Mouse (Mus musculus) CH12.LX (cell line): ENCODE results near the gene Olfr1396. TPM values are rescaled to one million over a fixed set of nuclear protein-coding genes. Genes with fewer than 3 reads are reported as not detected.

Experiments used
- DNase-seq: peaks from one replicate; pipeline ENCODE4 v3.0.0-alpha.2; 2013; ENCODE audit errors: extremely low read depth
- H3K27ac ChIP-seq: 2 replicates; pipeline ENCODE4 v1.5.1; 2012; ENCODE audit warnings: low read depth, mild to moderate bottlenecking, control low read depth, moderate library complexity; ENCODE audit not compliant: insufficient read depth
- H3K27me3 ChIP-seq: replicated peaks from 2 replicates; pipeline ENCODE3; 2012; ENCODE audit warnings: inconsistent platforms
- H3K36me3 ChIP-seq, 2 experiments: replicated peaks in 1 of 2; 2 replicates each; pipeline versions ENCODE3 to v1.6.1; 2012; ENCODE audit warnings: inconsistent platforms in 1 of 2, low read length in 1 of 2, mild to moderate bottlenecking in 1 of 2, mixed read lengths in 1 of 2, moderate library complexity in 1 of 2; ENCODE audit not compliant: control insufficient read depth in 1 of 2, insufficient read depth in 1 of 2
- H3K4me1 ChIP-seq, 2 experiments: 2 replicates each; pipeline ENCODE4 v1.6.1; 2012; ENCODE audit warnings: inconsistent platforms in 1 of 2, moderate library complexity in 1 of 2; ENCODE audit not compliant: insufficient read depth in 2 of 2, control insufficient read depth in 1 of 2
- H3K4me2 ChIP-seq: 2 replicates; pipeline ENCODE4 v1.6.1; 2012; ENCODE audit warnings: low read depth, mild to moderate bottlenecking, control low read depth; ENCODE audit not compliant: poor library complexity, insufficient read depth, severe bottlenecking
- H3K4me3 ChIP-seq, 3 experiments: fragments of 150-350 bp in 1 of 3; sonication (generic) in 1 of 3; replicated peaks in 1 of 3; 2 replicates each; pipeline versions ENCODE3 to v1.5.1; 2011 to 2012; ENCODE audit warnings: low read depth in 2 of 3, low read length in 2 of 3, mild to moderate bottlenecking in 2 of 3, moderate library complexity in 2 of 3, control low read depth in 1 of 3, improper control_type of control experiment in 1 of 3, inconsistent platforms in 1 of 3, mixed read lengths in 1 of 3; ENCODE audit not compliant: poor library complexity in 1 of 3
- H3K79me2 ChIP-seq: replicated peaks from 2 replicates; pipeline ENCODE4 v1.6.1; 2012; ENCODE audit warnings: mild to moderate bottlenecking, moderate library complexity; ENCODE audit not compliant: control insufficient read depth, poor library complexity, insufficient read depth, severe bottlenecking; ENCODE audit errors: extremely low read depth
- H3K9ac ChIP-seq: 2 replicates; pipeline ENCODE4 v1.6.1; 2012; ENCODE audit warnings: low read depth, mild to moderate bottlenecking, control low read depth, moderate library complexity; ENCODE audit not compliant: insufficient read depth
- H3K9me3 ChIP-seq: replicated peaks from 2 replicates; pipeline ENCODE3; 2012; ENCODE audit warnings: low read length, inconsistent platforms, mixed read lengths
- CHD1 ChIP-seq: IDR thresholded peaks from 2 replicates; pipeline ENCODE4 v1.6.1; 2012; ENCODE audit warnings: low read depth, low read length, improper control_type of control experiment, inconsistent platforms
- CHD2 ChIP-seq: IDR thresholded peaks from 2 replicates; pipeline ENCODE4 v1.6.1; 2011; ENCODE audit warnings: low read length, improper control_type of control experiment
- CTCF ChIP-seq, 2 experiments: IDR thresholded peaks in 1 of 2; conservative IDR thresholded peaks in 1 of 2; 2 replicates each; pipeline ENCODE4 v1.5.1; 2011 to 2012; ENCODE audit warnings: low read depth in 2 of 2, low read length in 2 of 2, improper control_type of control experiment in 1 of 2, inconsistent platforms in 1 of 2, mild to moderate bottlenecking in 1 of 2, moderate library complexity in 1 of 2
- ETS1 ChIP-seq: conservative IDR thresholded peaks from 2 replicates; pipeline ENCODE4 v1.6.1; 2012; ENCODE audit warnings: low read depth, mild to moderate bottlenecking, inconsistent platforms, low read length, improper control_type of control experiment, moderate library complexity
- GABPA ChIP-seq: IDR thresholded peaks from 2 replicates; pipeline ENCODE4 v1.6.1; 2012; ENCODE audit warnings: low read depth, low read length, improper control_type of control experiment, inconsistent platforms; ENCODE audit not compliant: insufficient replicate concordance
- IRF4 ChIP-seq: IDR thresholded peaks from 2 replicates; pipeline ENCODE4 v1.6.1; 2014; ENCODE audit warnings: low read depth, mild to moderate bottlenecking, inconsistent platforms, low read length, improper control_type of control experiment
- KAT2A ChIP-seq: IDR thresholded peaks from 2 replicates; pipeline ENCODE4 v1.6.1; 2012; ENCODE audit warnings: low read length, improper control_type of control experiment, inconsistent platforms; ENCODE audit not compliant: insufficient replicate concordance
- MAZ ChIP-seq: IDR thresholded peaks from 2 replicates; pipeline ENCODE4 v1.6.1; 2012; ENCODE audit warnings: low read depth, mild to moderate bottlenecking, inconsistent platforms, low read length, improper control_type of control experiment, moderate library complexity
- MEF2A ChIP-seq: IDR thresholded peaks from 2 replicates; pipeline ENCODE4 v1.6.1; 2014; ENCODE audit warnings: low read depth, mild to moderate bottlenecking, inconsistent platforms, low read length, improper control_type of control experiment, borderline replicate concordance
- MYC ChIP-seq: IDR thresholded peaks from 2 replicates; pipeline ENCODE4 v1.6.1; 2011; ENCODE audit warnings: low read depth, mild to moderate bottlenecking, improper control_type of control experiment, low read length
- POLR2A ChIP-seq: IDR thresholded peaks from 2 replicates; pipeline ENCODE4 v1.6.1; 2011; ENCODE audit warnings: low read depth, mild to moderate bottlenecking, improper control_type of control experiment, low read length
- SIN3A ChIP-seq: IDR thresholded peaks from 2 replicates; pipeline ENCODE4 v1.6.1; 2012; ENCODE audit warnings: low read length, improper control_type of control experiment, inconsistent platforms
- TBP ChIP-seq: conservative IDR thresholded peaks from 2 replicates; pipeline ENCODE4 v1.6.1; 2011; ENCODE audit warnings: low read depth, low read length, improper control_type of control experiment
- TCF12 ChIP-seq: IDR thresholded peaks from 2 replicates; pipeline ENCODE4 v1.6.1; 2014; ENCODE audit warnings: low read depth, mild to moderate bottlenecking, inconsistent platforms, low read length, improper control_type of control experiment
- USF1 ChIP-seq: IDR thresholded peaks from 2 replicates; pipeline ENCODE4 v1.6.1; 2014; ENCODE audit warnings: low read depth, mild to moderate bottlenecking, inconsistent platforms, low read length, improper control_type of control experiment
- USF2 ChIP-seq: conservative IDR thresholded peaks from 2 replicates; pipeline ENCODE4 v1.6.1; 2011; ENCODE audit warnings: low read depth, low read length, improper control_type of control experiment
- ZNF384 ChIP-seq: IDR thresholded peaks from 2 replicates; pipeline ENCODE4 v1.6.1; 2012; ENCODE audit warnings: low read depth, low read length, improper control_type of control experiment, inconsistent platforms
- dilution Hi-C: fragments of 300-500 bp; cut with MboI; formaldehyde crosslinking; loops from 2 replicates; pipeline ENCODE4 v1.14.3; 2020; ENCODE audit warnings: low sequenced_read_pairs; ENCODE audit not compliant: extremely low pct_unique_long_range_greater_than_20kb, extremely low pct_ligation_motif_present
- in situ Hi-C: fragments of 300-500 bp; cut with MboI; formaldehyde crosslinking; loops from 3 replicates; pipeline ENCODE4 v1.14.3; 2019; ENCODE audit warnings: low sequenced_read_pairs, low pct_ligation_motif_present, low pct_unique_long_range_greater_than_20kb, mixed read lengths
- polyA plus RNA-seq: library from polyadenylated mRNA; unstranded; fragments of >175 nt; gene quantifications from 2 replicates; pipeline ENCODE4 v1.2.1, GENCODE M21; 2012; ENCODE audit warnings: low read depth; ENCODE audit not compliant: insufficient read length
- total RNA-seq, 2 experiments: library from RNA; depleted of rRNA; stranded (reverse); fragments of 300-350 nt in 1 of 2; fragments of >200 nt in 1 of 2; gene quantifications; 2 replicates each; pipeline ENCODE4 v1.2.3; 2012 to 2014

Gene Olfr1396
- total and polyA plus RNA-seq, 3 experiments: not detected

DNA sequence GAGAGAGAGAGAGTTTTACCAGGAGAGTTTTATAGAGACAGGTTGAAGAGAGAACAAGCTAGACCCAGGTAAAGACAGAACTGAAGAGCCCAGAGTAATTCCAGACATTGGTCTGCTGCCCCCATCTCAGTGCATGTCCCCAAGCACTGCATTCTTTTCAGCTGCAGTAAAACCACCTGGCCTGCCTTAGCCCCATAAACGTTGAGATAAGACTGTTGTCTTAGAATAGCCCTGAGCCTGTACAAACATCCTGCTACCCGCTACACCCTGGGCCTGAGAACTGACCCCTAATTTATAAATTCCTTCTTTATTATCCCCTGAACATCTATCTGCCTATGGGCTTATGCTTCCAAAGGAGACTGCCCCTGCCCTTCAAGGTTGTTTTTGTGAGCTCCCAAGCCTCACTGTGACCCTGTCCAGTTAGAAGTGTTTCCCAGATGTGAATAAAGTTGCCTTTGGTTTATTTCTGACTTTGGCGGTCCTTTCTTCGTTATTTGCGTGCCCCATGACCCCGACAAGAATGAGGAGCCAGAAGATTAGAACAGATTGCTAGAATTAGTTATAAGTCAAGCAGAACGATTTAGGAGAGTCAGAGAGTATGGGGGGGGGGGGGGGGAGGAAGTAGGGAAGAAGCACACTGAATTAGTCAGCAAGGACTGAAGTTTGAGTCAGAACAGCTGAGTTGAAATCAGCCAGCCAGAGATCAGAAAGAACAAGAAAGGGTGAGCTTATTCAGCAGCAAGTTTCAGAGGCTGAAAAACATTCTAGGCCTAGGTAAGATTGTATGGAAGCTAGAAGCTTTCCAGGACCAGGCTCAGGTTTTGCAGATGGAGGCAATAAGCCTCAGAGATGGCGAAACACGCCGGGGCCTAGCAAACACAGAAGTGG, 6.8 kb downstream of the Olfr1396 start:
- H3K9me3 ChIP-seq: no peaks in the 10 kb centered on the region
- H3K4me1 ChIP-seq: peaks cover 4 to 25% of the 10 kb centered on the region in 2 experiments; a peak in 3 of 4 replicates
- TF ChIP-seq ZNF384: peak; percentile 14; the same call in 1 of the 2 replicates
- no peak for TF ChIP-seq MAZ
- TF ChIP-seq GABPA: no peak
- TF ChIP-seq POLR2A: no peak
- no peak for TF ChIP-seq KAT2A
- TF ChIP-seq IRF4: peak; percentile 62
- TF ChIP-seq CTCF (conservative IDR thresholded peaks at IDR 0.05 in 1 of 2, IDR thresholded peaks at IDR 0.05 in 1 of 2; ENCODE audit: low read depth in 2 of 2, low read length in 2 of 2): no peak
- TF ChIP-seq USF2: no peak
- peak; percentile 60 for TF ChIP-seq ETS1
- no peak for TF ChIP-seq CHD1
- no peak for TF ChIP-seq CHD2
- TF ChIP-seq TCF12: no peak
- no peak for TF ChIP-seq USF1
- TF ChIP-seq MEF2A: no peak
- no peak for TF ChIP-seq MYC
- 0 out of 2 replicates have a peak, but pooled peaks have one; percentile 33 for TF ChIP-seq SIN3A
- H3K4me2 ChIP-seq: no peak overlapping the region
- peak overlapping the region; percentile 10 for H3K9ac ChIP-seq
- dilution Hi-C loops (no loop called here), in situ Hi-C loops (loop anchor here (25.0 kb wide), 1 partner anchor 154 kb away; no protein-coding TSS in a partner anchor)
- H3K27ac ChIP-seq: 0 out of 2 replicates have a peak overlapping the region, but pooled peaks have one; percentile 3
- H3K79me2 ChIP-seq: no peaks in the 10 kb centered on the region
- peaks cover 0 to 2% of the 10 kb centered on the region in 2 experiments for H3K36me3 ChIP-seq
- DNase-seq: peak; percentile 60
- H3K4me3 ChIP-seq: no peak overlapping the region
- peaks cover 2% of the 10 kb centered on the region for H3K27me3 ChIP-seq

DNA sequence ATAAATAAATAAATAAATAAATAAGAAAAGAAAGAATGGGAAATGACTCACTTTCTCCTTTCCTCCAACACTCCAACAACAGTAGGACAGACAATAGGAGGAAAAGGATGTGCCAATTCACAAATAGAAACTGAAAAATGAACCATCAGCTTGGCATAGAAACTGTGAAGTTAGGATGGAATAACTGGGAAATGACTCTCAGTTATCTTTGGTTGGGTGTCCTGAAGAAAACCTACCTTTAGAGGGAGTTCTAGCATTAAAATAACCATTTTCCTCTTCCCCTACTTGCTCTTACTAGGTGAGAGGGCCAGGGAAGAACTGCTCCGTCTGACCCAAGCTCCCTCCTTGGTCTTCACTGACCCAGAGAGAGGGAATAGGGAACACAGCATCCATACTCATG, 8.9 kb downstream of the Olfr1396 start:
- H3K4me3 ChIP-seq: no peak overlapping the region
- H3K79me2 ChIP-seq: no peaks in the 10 kb centered on the region
- H3K27me3 ChIP-seq: no peaks in the 10 kb centered on the region
- H3K4me1 ChIP-seq: peaks cover 10 to 43% of the 10 kb centered on the region in 2 experiments; a peak in 3 of 4 replicates
- TF ChIP-seq TBP (no peak), IRF4 (no peak), ZNF384 (no peak)
- in situ Hi-C loops (loop anchor here (25.0 kb wide), 1 partner anchor 157 kb away; no protein-coding TSS in a partner anchor), dilution Hi-C loops (no loop called here)
- H3K4me2 ChIP-seq: no peak overlapping the region
- H3K36me3 ChIP-seq: peaks cover 0 to 3% of the 10 kb centered on the region in 2 experiments
- no peak overlapping the region for H3K27ac ChIP-seq
- no peak overlapping the region for H3K9ac ChIP-seq
- no peak for DNase-seq
- H3K9me3 ChIP-seq: no peaks in the 10 kb centered on the region
